Mouse (Mus musculus): ENCODE data around the gene Tpi1.

The Tpi1 gene

DNA sequence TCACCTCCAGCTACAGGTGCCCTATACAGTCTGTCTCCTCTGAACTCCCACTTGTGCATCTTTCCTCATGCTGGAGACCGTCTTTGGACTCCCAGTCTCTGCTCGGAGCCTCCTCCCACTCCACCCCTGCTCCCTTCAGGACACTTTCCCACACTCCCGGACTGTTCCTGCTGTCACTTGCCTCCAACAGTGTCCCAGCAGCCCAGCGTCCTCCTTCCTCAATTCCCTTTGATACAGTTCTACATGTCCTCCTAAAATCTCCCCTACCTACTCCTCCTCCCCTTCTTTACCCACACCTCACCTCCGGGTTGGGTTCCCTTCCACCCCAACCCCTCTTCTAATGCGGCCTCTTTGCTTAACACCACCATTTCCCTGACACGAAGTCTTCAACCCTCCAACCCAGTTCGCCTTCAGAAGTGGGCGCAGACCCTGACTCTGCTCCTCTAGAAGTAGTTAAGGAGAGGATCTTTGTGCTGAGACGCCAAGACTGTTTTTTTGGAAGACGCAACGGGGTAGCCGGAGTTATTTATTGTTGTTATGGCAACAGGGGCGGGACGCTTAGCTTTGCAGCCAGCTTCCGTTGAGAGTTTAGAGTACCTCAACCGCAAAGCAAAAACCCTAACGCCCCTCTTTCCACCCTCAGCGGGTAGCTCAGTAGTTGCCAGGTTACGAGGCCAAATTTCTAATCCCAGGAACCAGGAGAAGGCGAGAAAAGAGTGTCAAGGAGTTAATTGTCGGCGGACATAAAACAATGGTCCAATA lies 34.7 kb downstream of the Tpi1 start, which contains the start of gene Lrrc23:
Gene Lrrc23 (minus strand): TSS at position 506 of the 762 bp plus-strand sequence.
- DNase-seq (ENCODE audit: extremely low spot score), result peak; percentile 81

DNA sequence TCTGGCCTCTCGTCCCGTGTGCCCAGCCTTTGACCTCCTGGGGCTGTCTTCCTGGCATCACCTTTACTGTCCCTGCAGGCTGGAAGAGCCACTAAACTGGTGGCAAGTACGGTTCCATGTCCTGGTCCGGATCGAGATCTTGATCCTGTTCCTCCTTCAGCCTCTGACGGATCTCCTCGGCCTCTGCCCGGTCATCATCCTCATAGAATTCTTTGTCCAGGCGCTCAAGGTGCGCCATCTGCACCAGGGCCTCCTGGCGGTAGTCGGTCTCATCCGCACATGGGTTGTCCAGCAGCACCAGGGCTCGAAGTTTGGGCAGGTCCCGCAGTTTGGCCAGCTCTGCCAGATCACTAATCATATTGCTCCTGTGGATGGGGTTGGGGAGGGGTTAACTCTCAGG lies 43.6 kb downstream of the Tpi1 start:
- no peak for DNase-seq (ENCODE audit: extremely low spot score)

DNA sequence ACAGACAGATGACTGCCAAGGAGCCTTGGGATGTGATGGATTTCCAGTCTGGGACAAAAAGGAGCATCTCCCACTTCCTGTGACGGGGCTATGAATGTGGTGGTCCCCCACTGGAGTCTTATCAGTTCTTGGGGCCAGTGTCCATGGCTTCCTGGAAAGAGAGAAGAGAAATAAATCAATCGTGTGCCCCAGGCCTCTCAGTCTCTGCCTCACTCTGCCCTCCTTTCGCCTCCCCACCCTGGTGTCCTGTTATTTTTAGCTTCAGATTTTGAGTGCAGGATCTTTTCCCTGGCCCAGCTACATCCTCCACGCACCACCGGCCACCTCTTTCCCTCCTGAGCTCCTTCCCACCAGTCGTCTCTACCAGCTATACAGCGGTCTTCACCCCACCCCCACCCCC lies 44.1 kb downstream of the Tpi1 start:
- no peak for DNase-seq (ENCODE audit: extremely low spot score)

DNA sequence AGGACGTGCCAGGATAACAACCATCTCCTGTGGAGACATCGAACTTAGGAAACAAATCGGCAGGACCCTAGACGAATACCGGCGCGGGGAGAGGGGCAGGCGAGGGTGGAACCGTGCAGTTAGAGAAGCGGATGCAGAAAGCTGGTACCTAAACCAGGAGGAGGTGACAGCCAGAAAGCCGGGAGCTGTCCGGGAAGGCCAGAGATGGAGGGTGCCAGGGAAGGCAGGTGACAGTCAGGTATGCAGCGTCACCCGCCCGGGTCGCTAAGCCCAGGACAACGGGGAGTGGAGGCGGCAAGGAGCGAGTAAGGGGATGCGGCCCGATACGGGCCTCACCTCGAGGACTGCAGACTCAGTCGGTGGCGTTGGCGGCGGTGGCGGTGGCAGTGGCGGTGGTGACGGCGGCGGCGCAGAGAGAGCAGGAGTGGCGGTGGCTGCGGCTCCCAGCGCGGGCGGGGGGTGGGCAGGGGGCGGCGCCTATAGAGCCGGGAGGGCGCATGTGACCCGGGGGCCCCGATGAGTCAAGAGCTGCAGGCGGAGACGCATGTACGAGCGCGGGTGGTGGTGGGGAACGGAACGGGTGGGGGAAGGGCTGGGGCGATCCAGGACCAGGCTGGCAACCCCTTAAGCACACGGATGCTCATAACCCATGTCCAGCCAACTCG lies 44.9 kb downstream of the Tpi1 start, which contains the start of gene Eno2:
Gene Eno2 (minus strand): TSS at position 573 of the 665 bp plus-strand sequence.
- DNase-seq (ENCODE audit: extremely low spot score), result peak; percentile 48

DNA sequence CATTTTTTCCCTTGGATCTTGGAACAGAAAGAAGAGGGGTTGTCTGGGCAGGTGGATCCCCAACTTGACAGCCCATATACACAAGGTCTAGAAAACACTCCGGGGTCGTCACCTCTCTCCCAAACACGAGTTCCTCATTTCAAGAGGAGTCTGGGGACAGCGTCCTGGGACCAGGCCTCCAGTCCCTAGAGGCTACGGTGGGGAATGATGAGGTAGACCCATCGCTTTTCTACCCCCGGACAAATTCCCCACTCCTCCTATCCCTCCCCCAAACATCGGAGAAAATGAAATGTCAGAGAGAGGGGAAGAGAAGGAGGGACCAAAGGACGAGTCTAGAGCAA lies 45.4 kb downstream of the Tpi1 start:
- no peak for DNase-seq (ENCODE audit: extremely low spot score)

DNA sequence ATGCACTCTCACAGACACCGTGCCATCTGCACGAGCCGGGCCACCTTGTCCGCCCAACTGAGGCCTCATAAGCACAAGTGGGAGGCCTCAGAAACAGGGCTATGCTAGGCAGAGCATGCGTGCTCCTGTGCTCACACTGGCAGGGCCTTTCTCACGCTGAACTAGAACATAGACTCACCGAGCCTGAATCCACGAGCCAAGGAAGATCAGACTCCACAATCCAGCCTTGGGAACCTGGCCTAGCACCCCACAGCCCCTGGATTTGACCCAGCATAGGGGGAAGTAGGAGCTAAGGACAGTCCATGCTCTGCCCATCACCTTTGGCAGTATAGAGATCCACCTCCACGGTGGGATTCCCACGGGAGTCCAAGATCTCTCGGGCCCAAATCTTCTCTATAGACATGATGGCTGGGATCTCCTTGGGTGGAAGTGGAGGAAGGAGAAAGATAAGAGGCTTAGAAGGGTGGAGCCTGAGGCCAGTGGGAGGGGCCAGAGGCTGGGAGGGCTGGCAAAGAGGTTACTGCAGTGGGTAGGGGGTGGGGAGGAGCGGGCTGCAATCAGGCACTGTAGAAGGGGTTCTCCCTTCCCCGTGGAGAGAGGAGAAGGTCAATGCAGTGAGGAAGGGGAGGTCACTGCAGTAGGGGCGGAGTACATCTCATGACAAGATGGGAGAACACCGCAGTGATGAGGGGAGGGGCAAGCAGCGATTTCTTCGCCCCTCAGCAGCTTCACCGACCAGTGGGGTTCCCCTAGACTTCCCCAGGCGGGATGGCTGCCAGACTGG lies 46.0 kb downstream of the Tpi1 start:
- DNase-seq (ENCODE audit: extremely low spot score), result no peak

DNA sequence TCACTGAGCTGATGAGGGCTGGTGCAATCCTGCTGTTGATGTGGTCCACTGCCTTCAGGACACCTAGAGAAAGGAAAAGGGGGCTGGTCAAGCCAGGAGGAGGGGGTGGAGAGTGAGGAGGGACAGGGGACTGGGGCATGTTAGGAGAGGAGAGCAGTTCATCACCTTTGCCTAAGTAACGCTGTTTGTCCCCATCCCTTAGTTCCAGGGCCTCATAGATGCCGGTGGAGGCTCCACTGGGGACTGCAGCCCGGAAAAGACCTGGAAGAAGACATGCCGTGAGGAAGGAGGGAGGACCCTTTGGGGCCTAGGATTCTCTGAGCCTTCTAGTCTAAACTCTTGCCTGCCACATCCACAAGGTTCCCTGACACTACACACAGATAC lies 46.6 kb downstream of the Tpi1 start:
- no peak for DNase-seq (ENCODE audit: extremely low spot score)

DNA sequence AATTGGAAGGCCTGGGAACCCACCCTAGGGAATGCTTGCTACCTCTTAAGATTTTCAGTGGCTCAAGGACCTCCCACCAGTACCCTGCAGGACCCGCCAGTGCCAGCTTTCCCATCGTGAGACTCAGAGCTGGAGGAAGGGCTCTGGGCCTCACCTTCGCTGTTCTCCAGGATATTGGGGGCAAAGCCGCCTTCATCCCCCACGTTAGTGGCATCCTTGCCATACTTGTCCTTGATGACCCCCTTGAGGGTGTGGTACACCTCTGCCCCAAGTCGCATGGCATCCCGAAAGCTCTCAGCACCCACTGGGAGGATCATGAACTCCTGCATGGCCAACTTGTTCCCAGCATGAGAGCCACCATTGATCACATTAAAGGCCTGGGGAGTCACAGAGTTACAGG lies 48.1 kb downstream of the Tpi1 start:
- DNase-seq (ENCODE audit: extremely low spot score), result no peak
